Mouse (Mus musculus) hindbrain, embryonic 16.5 days (tissue): ENCODE results near the gene Rnf11. TPM values are rescaled to one million over a fixed set of nuclear protein-coding genes. Genes with fewer than 3 reads are reported as not detected.

Experiments used
- ATAC-seq: fragments of 200-750 bp; cut with Nextera tagmentation; 2 replicates; pipeline ENCODE4 v1.8.0; 2017; ENCODE audit warnings: moderate TSS enrichment, moderate library complexity
- H3K27ac ChIP-seq: fragments of 300-500 bp; sonication (generic); 2 replicates; pipeline ENCODE4 v1.5.1; 2014; ENCODE audit warnings: low read depth, mild to moderate bottlenecking, control low read depth, low read length, moderate library complexity
- H3K27me3 ChIP-seq: fragments of 300-500 bp; sonication (generic); replicated peaks from 2 replicates; pipeline ENCODE4 v1.6.1; 2014; ENCODE audit warnings: low read length; ENCODE audit not compliant: control insufficient read depth, insufficient read depth
- H3K36me3 ChIP-seq: fragments of 300-500 bp; sonication (generic); 2 replicates; pipeline ENCODE4 v1.6.1; 2014; ENCODE audit warnings: mild to moderate bottlenecking, low read length, moderate library complexity, mixed read lengths; ENCODE audit not compliant: control insufficient read depth, insufficient read depth
- H3K4me1 ChIP-seq: fragments of 300-500 bp; sonication (generic); 2 replicates; pipeline ENCODE4 v1.6.1; 2014; ENCODE audit warnings: low read depth, low read length; ENCODE audit not compliant: control insufficient read depth, insufficient read depth
- H3K4me2 ChIP-seq: fragments of 300-500 bp; sonication (generic); 2 replicates; pipeline ENCODE4 v1.6.1; 2014; ENCODE audit warnings: mild to moderate bottlenecking, low read length, control low read depth, moderate library complexity
- H3K4me3 ChIP-seq: fragments of 300-500 bp; sonication (generic); 2 replicates; pipeline ENCODE4 v1.5.1; 2014; ENCODE audit warnings: mild to moderate bottlenecking, low read length, control low read depth, moderate library complexity
- H3K9ac ChIP-seq: fragments of 300-500 bp; sonication (generic); 2 replicates; pipeline ENCODE4 v1.6.1; 2014; ENCODE audit warnings: low read depth, mild to moderate bottlenecking, control low read depth, low read length, moderate library complexity
- H3K9me3 ChIP-seq: fragments of 300-500 bp; sonication (generic); 2 replicates; pipeline ENCODE4 v1.6.1; 2014; ENCODE audit warnings: mild to moderate bottlenecking, low read length, moderate library complexity; ENCODE audit not compliant: control insufficient read depth
- WGBS: fragments of 180-500 bp; shearing (Covaris S2); extraction: QIAGEN DNeasy Blood & Tissue Kit; methylation state at CpG from one replicate; pipeline ENCODE4 v1.1.7; 2014; 5-methylcytosine and 5-hydroxymethylcytosine counted together
- polyA plus RNA-seq: library from polyadenylated mRNA; unstranded; fragments of >200 nt; fragmentation: Nextera tagmentation; extraction: Ambion mirVana; gene quantifications from 2 replicates; pipeline ENCODE4 v1.2.1, GENCODE M21; 2015

Rnf11 gene
- polyA plus RNA-seq, 1 experiment from 2014 or later, result 60.3 TPM

GRCm38 (mm10) chr4:109448531-109448930 is 36.0 kb downstream of the Rnf11 start:
- Histone ChIP-seq H3K27me3 (no peaks in the 10 kb centered on the region), H3K36me3 (no peaks in the 10 kb centered on the region), H3K4me2 (no peak overlapping the region), H3K9ac (no peak overlapping the region), H3K9me3 (no peaks in the 10 kb centered on the region), H3K27ac (no peak overlapping the region), H3K4me3 (no peak overlapping the region), H3K4me1 (no peaks in the 10 kb centered on the region)
- no peak for ATAC-seq
- 98% methylated on average over 2 of the region's 2 CpGs for WGBS

- Histone ChIP-seq H3K4me1 (no peaks in the 10 kb centered on the region), H3K4me3 (no peak overlapping the region), H3K27ac (no peak overlapping the region), H3K9me3 (no peaks in the 10 kb centered on the region), H3K36me3 (no peaks in the 10 kb centered on the region), H3K4me2 (no peak overlapping the region), H3K9ac (no peak overlapping the region), H3K27me3 (no peaks in the 10 kb centered on the region)
- no peak for ATAC-seq
- 81% methylated on average over 1 of the region's 1 CpGs for WGBS
Measured at GRCm38 (mm10) chr4:109445956-109446355, 38.6 kb downstream of the Rnf11 start.

- WGBS, result 86% methylated on average over 2 of the region's 2 CpGs
- no peak overlapping the region for H3K4me3 ChIP-seq
- H3K36me3 ChIP-seq, result no peaks in the 10 kb centered on the region
- H3K9me3 ChIP-seq, result no peaks in the 10 kb centered on the region
- no peak for ATAC-seq
- H3K9ac ChIP-seq, result no peak overlapping the region
- no peak overlapping the region for H3K27ac ChIP-seq
- H3K27me3 ChIP-seq, result no peaks in the 10 kb centered on the region
- no peaks in the 10 kb centered on the region for H3K4me1 ChIP-seq
- H3K4me2 ChIP-seq, result no peak overlapping the region
Measured at GRCm38 (mm10) chr4:109445397-109445796, 39.1 kb downstream of the Rnf11 start.

- Histone ChIP-seq H3K27ac (no peak overlapping the region), H3K9me3 (no peaks in the 10 kb centered on the region), H3K4me1 (no peaks in the 10 kb centered on the region), H3K4me2 (no peak overlapping the region), H3K9ac (no peak overlapping the region), H3K27me3 (no peaks in the 10 kb centered on the region), H3K36me3 (no peaks in the 10 kb centered on the region), H3K4me3 (no peak overlapping the region)
- WGBS, result 56% methylated on average over 2 of the region's 2 CpGs
- ATAC-seq, result no peak
Measured at GRCm38 (mm10) chr4:109444951-109445350, 39.6 kb downstream of the Rnf11 start.

- H3K36me3 ChIP-seq, result no peaks in the 10 kb centered on the region
- H3K4me2 ChIP-seq, result no peak overlapping the region
- no peak for ATAC-seq
- H3K27me3 ChIP-seq, result no peaks in the 10 kb centered on the region
- 85% methylated on average over 6 of the region's 6 CpGs for WGBS
- H3K9me3 ChIP-seq, result no peaks in the 10 kb centered on the region
- H3K27ac ChIP-seq, result no peak overlapping the region
- H3K4me1 ChIP-seq, result no peaks in the 10 kb centered on the region
- no peak overlapping the region for H3K4me3 ChIP-seq
- no peak overlapping the region for H3K9ac ChIP-seq
Measured at GRCm38 (mm10) chr4:109444471-109444870, 40.1 kb downstream of the Rnf11 start.

- ATAC-seq, result no peak
- Histone ChIP-seq H3K9me3 (no peaks in the 10 kb centered on the region), H3K4me1 (no peaks in the 10 kb centered on the region), H3K4me2 (no peak overlapping the region), H3K27ac (no peak overlapping the region), H3K27me3 (no peaks in the 10 kb centered on the region), H3K9ac (no peak overlapping the region), H3K36me3 (no peaks in the 10 kb centered on the region), H3K4me3 (no peak overlapping the region)
- 84% methylated on average over 4 of the region's 4 CpGs for WGBS
Measured at GRCm38 (mm10) chr4:109442649-109443048, 41.9 kb downstream of the Rnf11 start.

- Histone ChIP-seq H3K36me3 (no peaks in the 10 kb centered on the region), H3K27ac (no peak overlapping the region), H3K27me3 (no peaks in the 10 kb centered on the region), H3K4me2 (no peak overlapping the region), H3K4me3 (no peak overlapping the region), H3K9ac (no peak overlapping the region), H3K4me1 (no peaks in the 10 kb centered on the region), H3K9me3 (no peaks in the 10 kb centered on the region)
- ATAC-seq, result no peak
- WGBS, result 90% methylated on average over 7 of the region's 7 CpGs
Measured at GRCm38 (mm10) chr4:109442126-109442525, 42.4 kb downstream of the Rnf11 start.

GRCm38 (mm10) chr4:109441000-109441399 is 43.5 kb downstream of the Rnf11 start:
- Histone ChIP-seq H3K27me3 (no peaks in the 10 kb centered on the region), H3K9me3 (no peaks in the 10 kb centered on the region), H3K9ac (no peak overlapping the region), H3K27ac (no peak overlapping the region), H3K36me3 (no peaks in the 10 kb centered on the region), H3K4me1 (no peaks in the 10 kb centered on the region), H3K4me3 (no peak overlapping the region), H3K4me2 (no peak overlapping the region)
- 78% methylated on average over 3 of the region's 3 CpGs for WGBS
- no peak for ATAC-seq

GRCm38 (mm10) chr4:109440381-109440780 is 44.1 kb downstream of the Rnf11 start:
- H3K4me1 ChIP-seq, result no peaks in the 10 kb centered on the region

GRCm38 (mm10) chr4:109439825-109440248 is 44.7 kb downstream of the Rnf11 start:
- WGBS, result 84% methylated on average over 3 of the region's 3 CpGs
- H3K4me1 ChIP-seq, result no peaks in the 10 kb centered on the region
- no peak overlapping the region for H3K27ac ChIP-seq
- H3K4me2 ChIP-seq, result no peak overlapping the region
- H3K9ac ChIP-seq, result no peak overlapping the region
- H3K4me3 ChIP-seq, result no peak overlapping the region
- no peaks in the 10 kb centered on the region for H3K27me3 ChIP-seq
- ATAC-seq, result no peak
- no peaks in the 10 kb centered on the region for H3K9me3 ChIP-seq
- no peaks in the 10 kb centered on the region for H3K36me3 ChIP-seq

More at GRCm38 (mm10) chr4:109440381-109440780, 44.1 kb downstream of the Rnf11 start:
- Histone ChIP-seq H3K9ac (no peak overlapping the region), H3K27me3 (no peaks in the 10 kb centered on the region), H3K36me3 (no peaks in the 10 kb centered on the region), H3K4me2 (no peak overlapping the region), H3K4me3 (no peak overlapping the region), H3K9me3 (no peaks in the 10 kb centered on the region), H3K27ac (no peak overlapping the region)
- no peak for ATAC-seq
- WGBS, result 97% methylated on average over 5 of the region's 5 CpGs
